Mouse (Mus musculus) MEL (cell line): ENCODE data around the gene Dhcr24.

Source experiments
- CTCF ChIP-seq, 3 experiments: IDR thresholded peaks in 2 of 3; conservative IDR thresholded peaks in 1 of 3; 2 replicates each; pipeline ENCODE4 v1.5.1; 2011 to 2012; ENCODE audit warnings: low read length in 3 of 3, low read depth in 2 of 3, mild to moderate bottlenecking in 2 of 3, improper control_type of control experiment in 1 of 3, inconsistent platforms in 1 of 3, mixed read lengths in 1 of 3, moderate library complexity in 1 of 3; ENCODE audit not compliant: control insufficient read depth in 1 of 3, insufficient read depth in 1 of 3, poor library complexity in 1 of 3, severe bottlenecking in 1 of 3
- MAX ChIP-seq: IDR thresholded peaks from 2 replicates; pipeline ENCODE4 v1.6.1; 2011; ENCODE audit warnings: low read length, improper control_type of control experiment
- POLR2A ChIP-seq, 2 experiments: IDR thresholded peaks; 2 replicates each; pipeline ENCODE4 v1.6.1; 2011 to 2012; ENCODE audit warnings: low read length in 2 of 2, mild to moderate bottlenecking in 2 of 2, control low read depth in 1 of 2, improper control_type of control experiment in 1 of 2, low read depth in 1 of 2, moderate library complexity in 1 of 2; ENCODE audit not compliant: control insufficient read depth in 1 of 2, insufficient read depth in 1 of 2, poor library complexity in 1 of 2
- SIN3A ChIP-seq: IDR thresholded peaks from 2 replicates; pipeline ENCODE4 v1.6.1; 2012; ENCODE audit warnings: low read length, improper control_type of control experiment, inconsistent platforms

DNA sequence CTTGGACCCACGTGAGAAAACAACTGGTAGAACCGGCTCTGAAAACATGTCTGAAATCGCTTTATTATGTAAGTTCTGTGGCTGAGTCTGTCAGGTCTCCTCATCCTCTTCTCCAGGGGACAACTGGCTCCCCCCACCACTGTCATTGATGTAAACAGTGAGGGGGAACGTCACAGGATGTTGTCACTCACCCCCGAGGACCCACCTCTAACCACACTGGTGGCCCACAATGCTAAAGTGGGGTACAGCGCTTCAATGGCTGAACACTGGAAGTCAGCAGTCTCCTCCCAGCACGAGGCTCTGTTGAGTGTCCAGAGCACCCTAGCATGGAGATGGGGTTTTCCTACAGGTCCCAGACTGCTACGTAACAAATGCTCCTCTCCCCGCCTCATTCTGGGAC, 30.0 kb downstream of the Dhcr24 start:
- no peak for TF ChIP-seq CTCF (IDR thresholded peaks at IDR 0.05 in 2 of 3, conservative IDR thresholded peaks at IDR 0.05 in 1 of 3; ENCODE audit: control insufficient read depth in 1 of 3, insufficient read depth in 1 of 3, low read depth in 2 of 3, low read length in 3 of 3, poor library complexity in 1 of 3, severe bottlenecking in 1 of 3)
- no peak for TF ChIP-seq SIN3A
- TF ChIP-seq MAX: no peak
- no peak for TF ChIP-seq POLR2A (IDR thresholded peaks at IDR 0.05; ENCODE audit: control insufficient read depth in 1 of 2, insufficient read depth in 1 of 2, low read depth in 1 of 2, low read length in 2 of 2, poor library complexity in 1 of 2)
